Mouse (Mus musculus) liver, adult 2 months (tissue): ENCODE data around the gene Nmt1. TPM values are rescaled to one million over a fixed set of nuclear protein-coding genes. Genes with fewer than 3 reads are reported as not detected.

Experiments used
- DNase-seq: peaks from one replicate; pipeline ENCODE4 v3.0.0-alpha.2; 2011; ENCODE audit warnings: low read depth, low spot score; ENCODE audit errors: extremely low read depth
- H3K27ac ChIP-seq: fragments of 200-500 bp; replicated peaks from 2 replicates; pipeline ENCODE4 v1.5.1; 2012; ENCODE audit warnings: low read depth, mild to moderate bottlenecking, control low read depth, inconsistent platforms, low read length; ENCODE audit not compliant: insufficient read depth
- H3K27me3 ChIP-seq: fragments of 200-500 bp; 2 replicates; pipeline ENCODE4 v1.6.1; 2012; ENCODE audit warnings: mild to moderate bottlenecking, moderate library complexity, low read length, inconsistent platforms; ENCODE audit not compliant: control insufficient read depth, insufficient read depth
- H3K36me3 ChIP-seq: fragments of 200-500 bp; 2 replicates; pipeline ENCODE4 v1.6.1; 2012; ENCODE audit warnings: low read length, inconsistent platforms; ENCODE audit not compliant: control insufficient read depth, insufficient read depth
- H3K4me1 ChIP-seq: fragments of 200-500 bp; 2 replicates; pipeline ENCODE4 v1.6.1; 2011; ENCODE audit warnings: low read length; ENCODE audit not compliant: control insufficient read depth, insufficient read depth
- H3K4me3 ChIP-seq: fragments of 200-500 bp; 2 replicates; pipeline ENCODE4 v1.5.1; 2011; ENCODE audit warnings: low read depth, mild to moderate bottlenecking, control low read depth, low read length, moderate library complexity; ENCODE audit not compliant: insufficient read depth
- H3K79me2 ChIP-seq: fragments of 200-500 bp; 2 replicates; pipeline ENCODE4 v1.6.1; 2012; ENCODE audit warnings: inconsistent platforms, mild to moderate bottlenecking, low read length, moderate library complexity; ENCODE audit not compliant: control insufficient read depth, insufficient read depth
- H3K9ac ChIP-seq: fragments of 200-500 bp; 2 replicates; pipeline ENCODE4 v1.6.1; 2012; ENCODE audit warnings: low read depth, mild to moderate bottlenecking, control low read depth, inconsistent platforms, low read length
- CTCF ChIP-seq: fragments of 200-500 bp; IDR thresholded peaks from 2 replicates; pipeline ENCODE4 v1.5.1; 2011; ENCODE audit warnings: low read depth, low read length, control low read depth
- POLR2A ChIP-seq: fragments of 200-500 bp; IDR thresholded peaks from 2 replicates; pipeline ENCODE4 v1.6.1; 2011; ENCODE audit warnings: low read length, control low read depth; ENCODE audit not compliant: insufficient read depth; ENCODE audit errors: extremely low read depth
- WGBS: fragments of 180-500 bp; shearing (Covaris S2); methylation state at CpG from one replicate; pipeline ENCODE4 v1.1.7; 2018; 5-methylcytosine and 5-hydroxymethylcytosine counted together
- polyA plus RNA-seq: library from polyadenylated mRNA; depleted of rRNA; stranded (reverse); fragments of >200 nt; gene quantifications from 2 replicates; pipeline ENCODE4 v1.2.3, GENCODE M21; 2012
- total RNA-seq: library from RNA; depleted of rRNA; stranded (reverse); fragments of >200 nt; gene quantifications from 2 replicates; pipeline ENCODE4 v1.2.3, GENCODE M21; 2014

Gene Nmt1
- total and polyA plus RNA-seq, 2 experiments: 16.8 to 34.1 TPM

GRCm38 (mm10) chr11:103112552-103112912 is 84.5 kb downstream of the Nmt1 start:
- no peaks in the 10 kb centered on the region for H3K27me3 ChIP-seq
- 25% methylated on average over 9 of the region's 9 CpGs for WGBS
- no peaks in the 10 kb centered on the region; the same call in 1 of the 2 replicates for H3K79me2 ChIP-seq
- peak overlapping the region; percentile 70 for H3K27ac ChIP-seq
- no peak overlapping the region; the same call in 1 of the 2 replicates for H3K4me3 ChIP-seq
- peaks cover 16% of the 10 kb centered on the region for H3K4me1 ChIP-seq
- no peak for TF ChIP-seq POLR2A
- TF ChIP-seq CTCF: no peak
- H3K36me3 ChIP-seq: peaks cover 2% of the 10 kb centered on the region; the same call in 1 of the 2 replicates
- H3K9ac ChIP-seq: 0 out of 2 replicates have a peak overlapping the region, but pooled peaks have one; percentile 22
- no peak for DNase-seq

- Histone ChIP-seq H3K27me3 (no peaks in the 10 kb centered on the region), H3K4me1 (peaks cover 16% of the 10 kb centered on the region), H3K79me2 (no peaks in the 10 kb centered on the region; the same call in 1 of the 2 replicates), H3K4me3 (no peak overlapping the region), H3K27ac (no peak overlapping the region), H3K9ac (no peak overlapping the region), H3K36me3 (peaks cover 2% of the 10 kb centered on the region; the same call in 1 of the 2 replicates)
- DNase-seq: no peak
- 65% methylated on average over 12 of the region's 12 CpGs for WGBS
- TF ChIP-seq POLR2A (no peak), CTCF (no peak)
These were observed 85.0 kb downstream of the Nmt1 start for GRCm38 (mm10) chr11:103113005-103113404.

- H3K4me3 ChIP-seq: no peak overlapping the region
- no peak overlapping the region for H3K27ac ChIP-seq
- 93% methylated on average over 4 of the region's 4 CpGs for WGBS
- H3K36me3 ChIP-seq: no peaks in the 10 kb centered on the region
- peaks cover 18% of the 10 kb centered on the region for H3K4me1 ChIP-seq
- no peaks in the 10 kb centered on the region for H3K27me3 ChIP-seq
- H3K79me2 ChIP-seq: no peaks in the 10 kb centered on the region; the same call in 1 of the 2 replicates
- TF ChIP-seq POLR2A: no peak
- TF ChIP-seq CTCF: no peak
- DNase-seq: no peak
- H3K9ac ChIP-seq: no peak overlapping the region
These were observed 85.8 kb downstream of the Nmt1 start for GRCm38 (mm10) chr11:103113771-103114170.

GRCm38 (mm10) chr11:103114270-103114943 is 86.4 kb downstream of the Nmt1 start:
- TF ChIP-seq POLR2A: no peak
- TF ChIP-seq CTCF: no peak
- H3K36me3 ChIP-seq: no peaks in the 10 kb centered on the region
- WGBS: 82% methylated on average over 11 of the region's 11 CpGs
- no peak for DNase-seq
- peak overlapping the region; percentile 90 for H3K27ac ChIP-seq
- H3K4me1 ChIP-seq: peaks cover 18% of the 10 kb centered on the region
- no peaks in the 10 kb centered on the region for H3K27me3 ChIP-seq
- H3K4me3 ChIP-seq: peak overlapping the region; percentile 70
- no peaks in the 10 kb centered on the region; the same call in 1 of the 2 replicates for H3K79me2 ChIP-seq
- peak overlapping the region; percentile 90 for H3K9ac ChIP-seq

- TF ChIP-seq POLR2A (peak; percentile 61; the same call in 1 of the 2 replicates), CTCF (no peak)
- Histone ChIP-seq H3K79me2 (no peaks in the 10 kb centered on the region; the same call in 1 of the 2 replicates), H3K4me3 (peak overlapping the region; percentile 70), H3K4me1 (peaks cover 18% of the 10 kb centered on the region), H3K27ac (peak overlapping the region; percentile 90), H3K9ac (peak overlapping the region; percentile 90), H3K36me3 (no peaks in the 10 kb centered on the region), H3K27me3 (no peaks in the 10 kb centered on the region)
- peak; percentile 92 for DNase-seq
- WGBS: under 1% methylated on average over 34 of the region's 34 CpGs
These were observed 87.4 kb downstream of the Nmt1 start for GRCm38 (mm10) chr11:103115163-103116007.
